Mouse (Mus musculus): Measurements from ENCODE around the gene Bik. TPM values are rescaled to one million over a fixed set of nuclear protein-coding genes. Genes with fewer than 3 reads are reported as not detected.
A peak's percentile ranks its signal among the peaks of the same experiment; 100 is the strongest.

Bik gene
- total and polyA plus RNA-seq, 3 experiments, result 7.6 to 10.2 TPM; not detected in 1

- Histone ChIP-seq H3K4me1 (ENCODE audit: control insufficient read depth in 1 of 2, insufficient read depth in 2 of 2, low read length in 2 of 2) (peaks cover 8 to 18% of the 10 kb centered on the region in 2 experiments), H3K79me2 (ENCODE audit: control insufficient read depth, insufficient read depth, low read length, poor library complexity) (no peaks in the 10 kb centered on the region), H3K27me3 (ENCODE audit: control insufficient read depth in 1 of 2, insufficient read depth in 2 of 2, low read length in 2 of 2) (no peaks in the 10 kb centered on the region), H3K9ac (ENCODE audit: control insufficient read depth, low read depth, low read length, poor library complexity, severe bottlenecking) (no peak overlapping the region), H3K36me3 (ENCODE audit: control insufficient read depth in 1 of 2, insufficient read depth in 2 of 2, low read length in 2 of 2) (peaks cover 0 to 14% of the 10 kb centered on the region in 2 experiments; a peak in 2 of 4 replicates), H3K4me3 (ENCODE audit: control insufficient read depth in 1 of 2, insufficient read depth in 1 of 2, low read depth in 2 of 2, low read length in 2 of 2) (no peak overlapping the region), H3K9me3 (replicated peaks; ENCODE audit: insufficient read depth, low read length) (no peaks in the 10 kb centered on the region), H3K27ac (ENCODE audit: control insufficient read depth, low read depth, low read length) (no peak overlapping the region)
- DNase-seq (ENCODE audit: low read depth, low spot score), result peak; percentile 54
- peak; percentile 56; the same call in 1 of the 2 replicates for TF ChIP-seq JUND (IDR thresholded peaks at IDR 0.05; ENCODE audit: low read depth, low read length)
- no peak for TF ChIP-seq CHD2 (IDR thresholded peaks at IDR 0.05; ENCODE audit: low read length)
- TF ChIP-seq SIN3A (IDR thresholded peaks at IDR 0.05; ENCODE audit: low read length), result no peak
Measured at GRCm38 (mm10) chr15:83499211-83499755, 27.4 kb upstream of the Bik start.

DNA sequence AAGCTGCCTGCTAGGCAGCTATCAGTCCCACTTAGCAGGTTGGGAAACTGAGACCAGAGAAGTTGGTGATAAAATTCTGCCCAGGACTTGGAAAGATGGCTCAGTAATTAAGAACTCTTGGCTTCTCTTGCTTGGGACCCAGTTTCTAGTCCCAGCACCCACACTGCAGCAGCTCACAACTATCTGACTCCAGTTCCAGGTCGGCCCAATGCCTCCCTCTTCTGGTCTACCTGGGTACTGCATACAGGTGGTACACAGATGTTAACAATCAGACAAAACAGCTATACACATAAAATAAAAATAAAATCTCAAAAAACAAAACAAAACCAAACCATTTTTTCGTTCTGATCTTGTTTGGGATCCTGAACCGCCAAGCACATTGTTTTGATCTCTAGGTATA, 26.3 kb upstream of the Bik start:
- H3K9me3 ChIP-seq (replicated peaks; ENCODE audit: insufficient read depth, low read length), result no peaks in the 10 kb centered on the region
- no peaks in the 10 kb centered on the region for H3K27me3 ChIP-seq (ENCODE audit: control insufficient read depth in 1 of 2, insufficient read depth in 2 of 2, low read length in 2 of 2)
- no peaks in the 10 kb centered on the region for H3K79me2 ChIP-seq (ENCODE audit: control insufficient read depth, insufficient read depth, low read length, poor library complexity)
- peaks cover 0 to 5% of the 10 kb centered on the region in 2 experiments; a peak in 2 of 4 replicates for H3K36me3 ChIP-seq (ENCODE audit: control insufficient read depth in 1 of 2, insufficient read depth in 2 of 2, low read length in 2 of 2)
- peak; percentile 76 for DNase-seq (ENCODE audit: low read depth, low spot score)
- H3K4me3 ChIP-seq (ENCODE audit: control insufficient read depth in 1 of 2, insufficient read depth in 1 of 2, low read depth in 2 of 2, low read length in 2 of 2), result no peak overlapping the region
- peaks cover 3 to 9% of the 10 kb centered on the region in 2 experiments for H3K4me1 ChIP-seq (ENCODE audit: control insufficient read depth in 1 of 2, insufficient read depth in 2 of 2, low read length in 2 of 2)
- no peak overlapping the region for H3K9ac ChIP-seq (ENCODE audit: control insufficient read depth, low read depth, low read length, poor library complexity, severe bottlenecking)
- H3K27ac ChIP-seq (ENCODE audit: control insufficient read depth, low read depth, low read length), result no peak overlapping the region
- TF ChIP-seq MYC (IDR thresholded peaks at IDR 0.05; ENCODE audit: low read depth, low read length) (no peak), SIN3A (IDR thresholded peaks at IDR 0.05; ENCODE audit: low read length) (no peak; the same call in 1 of the 2 replicates), MAFK (IDR thresholded peaks at IDR 0.05; ENCODE audit: borderline replicate concordance, low read depth, low read length) (no peak), MYB (IDR thresholded peaks at IDR 0.05; ENCODE audit: low read depth, low read length) (no peak), GABPA (IDR thresholded peaks at IDR 0.05; ENCODE audit: low read depth, low read length) (no peak), NRF1 (IDR thresholded peaks at IDR 0.05; ENCODE audit: insufficient read depth, low read depth, low read length, poor library complexity, severe bottlenecking) (no peak), ZC3H11A (IDR thresholded peaks at IDR 0.05; ENCODE audit: low read depth, low read length) (peak; percentile 75), ELF1 (IDR thresholded peaks at IDR 0.05; ENCODE audit: low read depth, low read length) (no peak), NELFE (IDR thresholded peaks at IDR 0.05; ENCODE audit: low read depth, low read length) (no peak), CHD1 (IDR thresholded peaks at IDR 0.05; ENCODE audit: low read depth, low read length) (no peak), JUND (IDR thresholded peaks at IDR 0.05; ENCODE audit: low read depth, low read length) (0 out of 2 replicates have a peak, but pooled peaks have one; percentile 18), RCOR1 (IDR thresholded peaks at IDR 0.05; ENCODE audit: low read depth, low read length) (no peak), BHLHE40 (IDR thresholded peaks at IDR 0.05; ENCODE audit: borderline replicate concordance, low read depth, low read length) (no peak), USF1 (IDR thresholded peaks at IDR 0.05; ENCODE audit: low read depth, low read length) (no peak), CHD2 (IDR thresholded peaks at IDR 0.05; ENCODE audit: low read length) (no peak), GATA1 (IDR thresholded peaks at IDR 0.05; ENCODE audit: low read depth, low read length) (no peak), UBTF (IDR thresholded peaks at IDR 0.05; ENCODE audit: borderline replicate concordance, insufficient read depth, low read depth, low read length) (no peak), USF2 (IDR thresholded peaks at IDR 0.05; ENCODE audit: borderline replicate concordance in 1 of 2, insufficient read depth in 1 of 2, low read depth in 1 of 2, low read length in 2 of 2) (no peak), TCF12 (IDR thresholded peaks at IDR 0.05; ENCODE audit: low read depth, low read length) (no peak), TAL1 (IDR thresholded peaks at IDR 0.05; ENCODE audit: low read length) (no peak), POLR2A (IDR thresholded peaks at IDR 0.05; ENCODE audit: control insufficient read depth in 1 of 2, insufficient read depth in 1 of 2, low read depth in 1 of 2, low read length in 2 of 2, poor library complexity in 1 of 2) (no peak), MAZ (IDR thresholded peaks at IDR 0.05; ENCODE audit: low read depth, low read length) (no peak), ZNF384 (IDR thresholded peaks at IDR 0.05; ENCODE audit: low read depth, low read length) (no peak), ZMIZ1 (IDR thresholded peaks at IDR 0.05; ENCODE audit: low read depth, low read length) (no peak), SMC3 (IDR thresholded peaks at IDR 0.05; ENCODE audit: low read depth, low read length) (peak; percentile 85), E2F4 (IDR thresholded peaks at IDR 0.05; ENCODE audit: borderline replicate concordance, low read depth, low read length) (no peak), POLR2AphosphoS5 (IDR thresholded peaks at IDR 0.05; ENCODE audit: borderline replicate concordance, low read depth, low read length) (no peak), TBP (IDR thresholded peaks at IDR 0.05; ENCODE audit: low read depth, low read length) (no peak), ETS1 (IDR thresholded peaks at IDR 0.05; ENCODE audit: low read depth, low read length) (no peak), CTCF (IDR thresholded peaks at IDR 0.05 in 2 of 3, conservative IDR thresholded peaks at IDR 0.05 in 1 of 3; ENCODE audit: control insufficient read depth in 1 of 3, insufficient read depth in 1 of 3, low read depth in 2 of 3, low read length in 3 of 3, poor library complexity in 1 of 3, severe bottlenecking in 1 of 3) (peak; percentile 83 to 94 (median 92)), POLR2AphosphoS2 (IDR thresholded peaks at IDR 0.05; ENCODE audit: low read length) (no peak)
